In the genomic region with DNA sequence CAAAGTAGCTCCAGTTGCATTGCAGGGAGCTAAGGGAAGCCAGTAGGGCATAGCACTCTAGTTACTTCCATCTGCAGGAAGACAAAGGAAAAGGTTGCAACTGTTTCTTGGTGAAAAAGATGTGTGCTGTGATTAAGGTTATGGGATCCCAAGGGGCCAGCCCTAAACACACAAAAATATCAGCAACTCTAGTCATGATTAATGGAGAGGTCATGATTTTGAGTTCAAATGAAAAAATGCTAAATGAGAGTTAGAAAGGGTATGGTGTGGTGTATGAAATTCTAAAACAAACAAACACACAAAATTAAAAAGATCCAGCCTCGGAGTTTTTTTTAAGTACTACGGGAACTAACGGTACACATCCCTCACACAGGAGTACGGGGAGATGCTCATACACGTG, we compare ENCODE assay signal across 15 mouse cellular contexts. TPM values are rescaled to one million over a fixed set of nuclear protein-coding genes. Genes with fewer than 3 reads are reported as not detected.
DNase-seq lines count a peak whose midpoint lies in the region; ATAC-seq and TF ChIP-seq lines count a peak whose summit lies in the region.
"Had no signal": no experiment of that assay in that cellular context is flagged by ENCODE, and none has a peak within 500 bp of the region (broad histone marks: within the 10 kb centered on the region; RNA-seq: fewer than 3 reads in every experiment).

No protein-coding gene starts in this region.

- DNase-seq in heart, adult 11 months: no peak
- DNase-seq in kidney, postnatal 0 days (ENCODE audit: low spot score): peak; percentile 56
- no peak for DNase-seq in kidney, postnatal 25 days
- no peak for DNase-seq in spleen, postnatal 14 days (ENCODE audit: low spot score in 2 of 2)
- DNase-seq in thymus, postnatal 0 days (ENCODE audit: low spot score): no peak
- DNase-seq: adrenal gland, postnatal 25 days; thymus, postnatal 36 days had no signal

- H3K9me3 ChIP-seq in heart, embryonic 15.5 days (replicated peaks): no peaks in the 10 kb centered on the region
- no peaks in the 10 kb centered on the region for H3K9me3 ChIP-seq in kidney, postnatal 0 days (replicated peaks; ENCODE audit: low read length)
- H3K9me3 ChIP-seq: liver, embryonic 12.5 days; midbrain, embryonic 13.5 days; neural tube, embryonic 13.5 days had no signal

- WGBS in heart, embryonic 15.5 days: 60% methylated on average over 5 of the region's 5 CpGs
- 64% methylated on average over 5 of the region's 5 CpGs for WGBS in kidney, postnatal 0 days

- no peak for ATAC-seq in heart, embryonic 15.5 days (replicated peaks; ENCODE audit: insufficient number of reproducible peaks, insufficient read depth, low FRiP score, low read depth)
- ATAC-seq in kidney, postnatal 0 days (replicated peaks; ENCODE audit: low FRiP score, low read depth): peak; percentile 43; the same call in 1 of the 2 replicates
- ATAC-seq: forebrain, embryonic 16.5 days; inflammation-experienced regulatory T-cells, adult 6 months; liver, embryonic 12.5 days had no signal

- TF ChIP-seq POLR2A in embryonic fibroblast, embryonic 13.5 days (IDR thresholded peaks at IDR 0.05; ENCODE audit: low read depth, low read length): no peak

- peaks cover 8% of the 10 kb centered on the region; the same call in 1 of the 2 replicates for H3K4me1 ChIP-seq in heart, embryonic 15.5 days (replicated peaks)
- no peaks in the 10 kb centered on the region for H3K4me1 ChIP-seq in kidney, postnatal 0 days (replicated peaks; ENCODE audit: insufficient read depth, low read length)
- H3K4me1 ChIP-seq in embryonic fibroblast, embryonic 13.5 days (ENCODE audit: control insufficient read depth, insufficient read depth, low read length): peaks cover 8% of the 10 kb centered on the region

- H3K4me2 ChIP-seq in heart, embryonic 15.5 days: no peak overlapping the region
- peak overlapping the region; percentile 17; the same call in 1 of the 2 replicates for H3K4me2 ChIP-seq in kidney, postnatal 0 days (ENCODE audit: low read length)
- H3K4me2 ChIP-seq: liver, embryonic 12.5 days; midbrain, embryonic 13.5 days; neural tube, embryonic 13.5 days had no signal

- H3K27ac ChIP-seq in heart, embryonic 15.5 days: peak overlapping the region; percentile 73; the same call in 1 of the 2 replicates
- H3K27ac ChIP-seq in kidney, postnatal 0 days: peak overlapping the region; percentile 90
- peak overlapping the region; percentile 93 for H3K27ac ChIP-seq in embryonic fibroblast, embryonic 13.5 days (ENCODE audit: insufficient read depth, low read length)
- H3K27ac ChIP-seq: midbrain, embryonic 13.5 days had no signal

- no peak overlapping the region for H3K9ac ChIP-seq in heart, embryonic 15.5 days
- no peak overlapping the region for H3K9ac ChIP-seq in kidney, postnatal 0 days (ENCODE audit: low read depth, low read length)
- H3K9ac ChIP-seq: liver, embryonic 12.5 days; midbrain, embryonic 13.5 days; neural tube, embryonic 13.5 days had no signal

- TF ChIP-seq CTCF in kidney, postnatal 0 days (IDR thresholded peaks at IDR 0.05; ENCODE audit: low read depth): no peak
- no peak for TF ChIP-seq CTCF in embryonic fibroblast, embryonic 13.5 days (IDR thresholded peaks at IDR 0.05; ENCODE audit: borderline replicate concordance, insufficient read depth, low read length)

- no peaks in the 10 kb centered on the region for H3K36me3 ChIP-seq in heart, embryonic 15.5 days
- no peaks in the 10 kb centered on the region for H3K36me3 ChIP-seq in kidney, postnatal 0 days (ENCODE audit: insufficient read depth, low read length)
- H3K36me3 ChIP-seq: liver, embryonic 12.5 days; midbrain, embryonic 13.5 days; neural tube, embryonic 13.5 days had no signal

- H3K27me3 ChIP-seq in heart, embryonic 15.5 days: no peaks in the 10 kb centered on the region
- H3K27me3 ChIP-seq in kidney, postnatal 0 days (ENCODE audit: insufficient read depth, low read length): no peaks in the 10 kb centered on the region
- H3K27me3 ChIP-seq: CH12.LX; liver, embryonic 12.5 days; midbrain, embryonic 13.5 days; neural tube, embryonic 13.5 days had no signal

- H3K4me3 ChIP-seq in heart, embryonic 15.5 days: no peak overlapping the region
- no peak overlapping the region for H3K4me3 ChIP-seq in kidney, postnatal 0 days (replicated peaks; ENCODE audit: low read depth, low read length)
- H3K4me3 ChIP-seq in embryonic fibroblast, embryonic 13.5 days (ENCODE audit: insufficient read depth, low read length): no peak overlapping the region
- H3K4me3 ChIP-seq: liver, embryonic 12.5 days; midbrain, embryonic 13.5 days; neural tube, embryonic 13.5 days had no signal

RNA-seq across cellular contexts. Expression of gene Col1a2, which starts 49.1 kb away (rescaled TPM):
- 469 and 631 TPM in 2 replicates for polyA plus RNA-seq in heart, embryonic 15.5 days (2015; fragmentation: Nextera tagmentation; extraction: Ambion mirVana)
- 306 and 344 TPM in 2 replicates for polyA plus RNA-seq in kidney, postnatal 0 days (2015; fragmentation: Nextera tagmentation; extraction: Ambion mirVana)
- polyA plus RNA-seq in embryonic fibroblast, embryonic 13.5 days (2011; ENCODE audit: insufficient read length, low read depth, missing spikeins): 3,465 and 4,838 TPM in 2 replicates
- polyA plus RNA-seq in thymus, postnatal 0 days (2015; fragmentation: Nextera tagmentation; extraction: Ambion mirVana): 51.4 and 59.0 TPM in 2 replicates
